Mouse (Mus musculus) megakaryocyte-erythroid progenitor cell, adult 5-6 weeks (primary cell): Measurements from ENCODE around the gene Hdac7. TPM values are rescaled to one million over a fixed set of nuclear protein-coding genes. Genes with fewer than 3 reads are reported as not detected.

Source experiments
- ATAC-seq: replicated peaks from 2 replicates; pipeline ENCODE4 v1.8.0; 2016; ENCODE audit warnings: mild to moderate bottlenecking, inconsistent platforms; ENCODE audit not compliant: severe bottlenecking, poor library complexity, low FRiP score, low TSS enrichment
- total RNA-seq, 2 experiments: library from RNA; stranded (forward) in 1 of 2; stranded (reverse) in 1 of 2; fragments of 200-1000, 215-1000 nt in 1 of 2; fragments of >200 nt in 1 of 2; fragmentation: Nextera tagmentation in 1 of 2; gene quantifications; 2 replicates each; pipeline ENCODE4 v1.2.3; 2014 to 2017

Gene Hdac7
- total RNA-seq, 2 experiments from 2014 or later = 35.6 to 194 TPM

GRCm38 (mm10) chr15:97798134-97798533 lies 46.2 kb downstream of the Hdac7 start:
- ATAC-seq = no peak

GRCm38 (mm10) chr15:97796674-97797310 lies 47.5 kb downstream of the Hdac7 start:
- no peak for ATAC-seq

DNA sequence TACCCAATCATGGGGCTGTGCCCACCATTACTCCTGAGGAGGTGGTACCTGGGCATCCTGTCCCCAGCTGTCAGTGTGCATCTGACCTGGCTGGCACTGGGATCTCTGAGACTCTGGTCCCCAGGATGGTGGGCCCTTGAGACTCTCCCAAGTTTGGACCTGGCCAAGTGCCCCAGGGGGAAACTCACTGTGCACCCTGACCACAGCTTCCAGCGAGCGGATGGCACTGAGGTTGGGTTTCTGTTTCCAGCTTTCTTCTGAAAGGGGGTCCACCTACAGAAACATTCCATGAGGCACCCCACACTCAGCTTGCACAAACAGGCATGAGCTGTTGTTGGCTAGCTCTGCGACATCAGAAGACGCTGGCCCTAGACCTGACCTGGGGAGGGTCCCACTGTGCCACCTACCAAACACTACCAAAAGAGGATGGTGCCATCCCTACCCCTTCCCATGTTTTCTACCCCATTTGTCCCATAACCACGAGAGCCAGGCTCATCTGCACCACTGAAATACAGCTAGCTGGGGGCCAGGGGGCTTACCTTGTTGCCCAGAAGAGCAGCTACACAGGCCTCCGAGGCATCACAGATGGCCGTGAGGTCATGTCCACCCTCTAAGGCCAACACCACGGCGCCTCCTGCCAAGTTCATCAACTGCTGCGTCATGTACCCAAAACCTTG lies 48.6 kb downstream of the Hdac7 start:
- ATAC-seq = no peak

DNA sequence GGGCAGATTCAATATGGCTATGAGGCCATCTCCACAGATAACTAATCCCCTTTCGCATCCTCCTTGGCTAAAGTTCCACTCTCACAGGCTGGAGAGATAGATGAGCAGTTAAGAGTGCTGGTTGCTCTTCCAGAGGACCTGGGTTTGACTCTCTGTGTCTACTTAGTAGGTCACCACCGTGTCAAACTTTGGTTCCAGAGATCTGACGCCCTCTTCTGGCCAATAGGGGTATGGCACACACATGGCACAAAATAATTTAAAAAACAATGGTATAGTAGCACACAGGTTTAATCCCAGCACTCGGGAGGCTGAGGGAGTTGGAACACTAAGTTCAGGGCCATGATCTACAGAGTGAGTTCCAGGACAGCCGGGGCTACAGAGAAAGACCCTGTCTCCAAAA lies 50.0 kb downstream of the Hdac7 start:
- ATAC-seq = no peak

DNA sequence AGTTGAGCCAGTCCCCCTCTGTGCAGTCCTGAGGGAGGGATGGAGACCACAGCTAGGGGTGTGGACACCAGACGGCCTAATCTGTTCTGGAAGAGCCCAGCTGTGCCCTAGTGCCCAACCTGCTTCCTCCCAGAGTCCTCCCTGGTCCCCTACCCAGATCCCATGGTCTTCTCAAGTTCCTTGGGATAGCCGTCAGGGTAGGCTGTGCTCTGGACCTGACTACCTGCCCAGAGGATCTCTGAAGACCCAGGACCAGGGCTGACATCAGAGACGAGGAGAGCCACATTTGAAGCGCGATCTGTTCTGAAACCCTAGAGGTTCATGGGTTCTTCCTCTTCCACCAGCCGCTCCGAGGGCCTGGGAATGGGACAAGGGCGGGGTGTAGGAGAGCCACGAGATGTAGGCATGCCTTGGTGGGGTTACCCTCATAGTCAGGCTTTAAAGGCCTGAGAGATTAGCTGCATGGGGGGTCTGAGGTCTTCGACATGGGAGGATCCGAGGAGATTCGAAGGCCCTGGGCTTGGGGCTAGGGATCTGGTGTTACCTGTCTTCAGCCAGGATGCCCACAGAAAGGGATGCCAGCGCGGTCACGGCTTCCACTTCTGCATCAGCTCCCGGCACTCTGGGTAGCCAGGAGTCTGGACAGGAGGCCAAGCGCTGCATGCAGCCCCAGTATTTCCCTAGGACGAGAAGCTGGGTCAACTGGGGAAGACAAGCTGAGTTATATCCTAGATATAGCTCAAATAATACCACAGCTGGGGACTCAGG lies 50.7 kb downstream of the Hdac7 start:
- no peak for ATAC-seq

DNA sequence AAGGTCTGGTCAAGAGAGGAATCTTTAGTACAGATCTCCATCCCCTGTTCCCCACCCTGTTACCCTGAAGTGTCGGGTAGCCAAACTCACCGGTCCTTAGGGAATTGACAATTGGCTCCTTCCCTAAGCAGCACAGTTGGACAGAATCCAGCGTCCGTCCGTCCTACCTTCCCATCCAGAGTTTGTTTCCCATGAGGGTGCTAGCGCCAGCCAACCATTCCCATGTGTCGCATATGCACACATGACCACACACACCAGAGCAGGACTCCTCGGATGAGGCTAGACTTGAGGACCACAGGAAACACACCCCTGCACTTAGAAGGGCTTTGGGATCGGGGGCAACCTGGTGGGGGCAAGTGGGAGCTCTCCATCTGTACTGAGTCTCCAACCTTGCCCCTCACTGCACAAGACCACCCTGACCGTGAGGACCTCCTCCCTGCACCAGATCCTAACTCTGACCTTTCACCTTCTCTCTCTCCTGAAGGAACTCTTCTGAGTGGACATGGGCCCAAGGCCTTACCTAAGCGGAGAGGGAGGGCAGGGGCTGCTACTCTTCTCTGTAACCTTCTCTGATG lies 53.1 kb downstream of the Hdac7 start:
- ATAC-seq = no peak

GRCm38 (mm10) chr15:97789761-97790505 lies 54.4 kb downstream of the Hdac7 start:
- no peak for ATAC-seq

DNA sequence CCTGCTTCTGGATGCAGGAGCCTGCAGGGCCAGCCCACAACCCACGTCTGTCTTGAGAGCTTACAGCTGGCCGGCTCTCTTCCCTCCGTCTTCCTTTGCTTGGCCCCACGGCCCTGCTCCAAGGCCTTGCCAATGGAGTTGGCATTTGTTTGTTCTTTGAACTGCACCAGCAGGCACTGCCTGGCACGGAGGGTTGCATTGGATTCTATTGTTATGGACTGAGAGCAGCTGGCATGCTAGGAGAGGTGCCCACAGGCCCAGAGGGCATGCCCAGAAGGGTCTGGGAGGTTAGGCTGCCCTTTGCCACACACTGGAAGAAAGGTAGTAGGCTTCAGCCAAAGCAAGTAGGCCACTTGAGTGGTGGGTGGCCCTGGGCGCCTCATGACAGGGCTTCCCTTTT lies 55.5 kb downstream of the Hdac7 start:
- ATAC-seq = no peak

DNA sequence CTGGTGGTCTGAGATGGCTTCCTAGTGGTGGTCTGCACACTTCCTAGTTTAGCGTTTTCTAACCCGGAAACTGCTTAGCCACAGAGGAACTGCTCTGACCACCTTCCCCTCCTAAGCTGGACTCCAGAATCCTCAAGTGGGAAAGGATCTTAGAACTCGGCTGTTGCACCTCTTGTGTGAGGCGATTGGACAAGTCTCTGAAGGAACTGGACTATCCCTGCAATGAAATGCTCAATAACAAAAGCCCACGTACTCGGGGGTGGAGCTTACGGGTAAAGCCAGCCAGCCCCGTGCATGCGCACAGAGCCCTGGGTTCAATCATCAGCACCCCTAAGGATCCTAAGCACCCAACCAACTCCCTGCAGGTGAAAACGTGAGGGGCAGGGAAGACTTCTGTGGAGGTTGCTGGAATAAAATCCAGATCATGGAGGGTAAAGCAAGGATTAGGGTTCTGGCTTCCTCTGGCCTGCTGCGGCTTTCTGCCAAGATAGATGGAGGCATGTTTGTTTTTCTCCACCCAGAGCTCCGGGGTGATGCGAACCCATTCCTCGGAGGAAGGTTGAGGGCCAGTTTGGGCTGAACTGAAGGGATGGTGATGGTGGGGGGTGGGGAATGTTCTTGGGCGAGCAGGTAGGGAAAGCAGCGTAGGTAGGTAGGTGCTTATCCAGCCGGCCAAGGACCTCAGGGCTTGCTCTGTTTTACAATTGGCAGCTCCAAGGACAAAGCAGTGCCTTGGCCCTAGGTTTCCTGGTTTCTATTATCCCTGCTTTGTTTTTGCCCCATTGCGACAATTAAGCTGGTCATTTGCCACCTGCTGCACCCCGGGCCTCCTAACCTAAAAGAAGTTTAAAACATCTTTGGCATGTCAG lies 56.3 kb downstream of the Hdac7 start:
- no peak for ATAC-seq

- no peak for ATAC-seq
Measured at GRCm38 (mm10) chr15:97787148-97787798, 57.0 kb downstream of the Hdac7 start.

DNA sequence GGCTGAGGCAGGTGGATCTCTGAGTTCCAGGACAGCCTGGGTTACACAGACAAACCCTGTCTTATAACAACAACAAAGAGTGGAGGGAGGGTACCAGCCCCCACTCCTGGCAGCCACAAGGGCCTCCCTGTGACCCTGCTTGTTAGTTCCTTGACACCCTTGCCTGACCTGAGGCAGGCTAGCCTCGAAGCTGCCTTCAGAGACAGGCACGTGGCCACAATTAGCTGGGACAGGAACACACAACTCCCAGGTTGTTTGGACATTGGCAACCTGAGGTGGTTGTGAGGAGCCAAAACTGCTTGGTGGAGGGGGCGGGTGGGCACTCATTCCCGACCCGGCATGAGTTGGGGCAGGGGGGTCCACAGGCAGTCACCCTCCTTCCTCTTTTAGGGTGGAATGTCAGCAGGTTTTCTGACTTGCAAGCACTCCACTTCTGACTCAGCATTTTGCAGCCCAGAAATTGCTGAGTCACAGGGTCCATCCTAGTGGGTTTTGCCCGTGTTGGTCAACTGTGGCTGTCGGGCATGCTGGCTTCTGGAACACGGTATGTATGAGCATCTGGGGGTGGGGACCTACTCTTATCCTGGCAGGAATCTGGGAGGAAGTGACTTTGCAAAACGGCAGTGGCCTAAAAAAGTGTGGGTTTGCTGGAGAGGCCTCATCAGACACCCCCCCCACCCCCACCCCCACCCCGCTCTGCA lies 57.7 kb downstream of the Hdac7 start:
- ATAC-seq = no peak

DNA sequence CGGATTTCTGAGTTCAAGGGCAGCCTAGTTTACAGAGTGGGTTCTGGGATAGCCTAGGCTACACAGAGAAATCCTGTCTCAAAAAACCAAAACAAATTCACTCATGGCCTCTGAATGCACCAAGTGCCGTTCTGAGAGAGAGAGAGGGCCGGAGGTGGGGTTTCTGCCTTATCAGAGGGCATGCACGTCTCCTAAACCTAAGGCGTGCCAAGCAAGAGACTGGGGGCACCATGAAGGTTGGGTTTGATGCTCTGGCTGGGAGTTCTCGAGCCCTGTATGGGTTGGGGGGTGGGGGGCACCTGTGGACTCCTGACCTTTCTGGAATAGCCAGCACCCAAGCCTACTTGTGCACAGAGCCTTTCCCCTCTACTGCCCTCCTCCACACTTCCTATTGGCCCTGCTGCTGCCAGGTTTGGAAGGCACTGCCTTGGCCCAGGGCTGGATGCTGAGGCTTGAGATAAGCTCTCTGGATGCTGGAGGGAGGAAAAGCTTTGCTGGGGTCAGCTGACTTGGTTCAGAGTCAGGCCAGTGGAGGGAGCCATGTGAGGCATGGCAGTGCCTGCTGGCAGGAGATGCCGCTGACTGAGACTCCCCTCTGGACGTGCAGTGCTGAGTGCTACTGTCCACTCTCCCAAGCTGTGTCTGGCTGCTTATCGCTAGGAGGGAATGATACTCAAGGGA lies 58.4 kb downstream of the Hdac7 start:
- ATAC-seq = peak; percentile 74

GRCm38 (mm10) chr15:97784561-97785161 lies 59.6 kb downstream of the Hdac7 start:
- 0 out of 2 replicates have a peak, but pooled peaks have one; percentile 5 for ATAC-seq

DNA sequence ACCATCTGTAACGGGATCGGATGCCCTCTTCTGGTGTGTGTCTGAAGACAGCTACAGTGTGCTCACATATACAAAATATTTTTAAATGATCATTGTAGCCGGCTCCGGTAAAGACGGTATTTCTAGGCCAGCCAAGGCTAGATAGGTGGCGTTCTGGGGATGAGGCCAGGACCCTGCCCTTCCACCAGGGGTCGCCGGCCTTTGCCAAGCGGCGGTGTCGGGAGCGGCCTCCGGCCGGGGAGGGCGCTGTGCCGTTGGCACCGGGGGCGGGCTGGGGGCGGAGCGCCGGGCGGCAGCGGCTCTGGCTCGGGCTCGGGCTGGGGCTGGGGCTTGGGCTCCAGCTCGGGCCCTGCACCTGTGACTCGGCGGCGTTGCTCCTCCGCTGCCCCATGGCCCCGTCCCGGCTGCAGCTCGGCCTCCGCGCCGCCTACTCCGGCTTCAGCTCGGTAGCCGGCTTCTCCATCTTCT lies 60.2 kb downstream of the Hdac7 start:
- ATAC-seq = peak; percentile 45

- ATAC-seq = peak; percentile 44
Measured at GRCm38 (mm10) chr15:97782749-97783105, 61.6 kb downstream of the Hdac7 start.

DNA sequence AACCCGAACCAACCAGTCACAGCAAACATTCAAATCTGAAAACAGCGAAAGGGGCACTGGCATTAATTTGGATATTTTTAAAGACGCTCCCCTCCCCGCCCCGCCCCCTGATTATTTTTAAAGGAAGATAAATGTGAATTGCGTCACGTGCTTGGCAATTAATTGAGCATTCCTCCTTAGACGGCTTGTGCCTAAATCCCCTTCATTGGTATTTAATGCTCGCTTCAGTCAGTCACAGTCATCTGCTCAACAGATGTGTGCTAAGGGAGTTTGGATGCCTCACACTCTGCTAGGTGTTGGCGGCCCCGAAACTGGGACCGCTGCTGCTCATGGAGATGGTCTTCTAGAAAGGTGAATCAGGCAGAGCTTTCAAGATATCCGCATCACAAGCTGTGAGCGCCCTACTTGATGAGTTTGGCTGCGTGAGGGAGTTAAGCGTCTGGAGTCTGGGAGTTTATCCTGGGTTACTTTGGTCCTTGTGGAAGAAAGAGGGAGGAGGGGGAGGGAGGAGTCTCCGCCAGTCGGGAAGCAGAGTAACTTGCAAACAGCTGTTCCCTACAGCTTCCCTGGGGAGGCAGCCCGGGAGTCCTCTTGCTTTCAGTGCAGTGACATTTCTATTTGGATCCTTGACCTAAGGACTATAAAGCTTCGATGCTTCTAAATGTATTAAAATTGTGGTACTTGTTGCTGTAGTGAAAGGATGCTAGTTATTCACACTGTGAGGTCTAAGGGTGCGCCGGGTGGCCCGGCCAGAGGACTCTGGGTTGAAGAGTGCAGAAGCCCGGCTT lies 62.1 kb downstream of the Hdac7 start:
- no peak for ATAC-seq
